Mouse (Mus musculus) forebrain, embryonic 10.5 days (tissue): ENCODE results near the gene Pde6c. TPM values are rescaled to one million over a fixed set of nuclear protein-coding genes. Genes with fewer than 3 reads are reported as not detected.

ENCODE experiments used
- DNase-seq: peaks from one replicate; pipeline ENCODE4 v3.0.0-alpha.2; 2017; ENCODE audit warnings: low spot score; ENCODE audit errors: extremely low spot score
- H3K27ac ChIP-seq: fragments of 300-500 bp; sonication (generic); 2 replicates; pipeline ENCODE4 v1.5.1; 2016; ENCODE audit warnings: mild to moderate bottlenecking
- H3K27me3 ChIP-seq: fragments of 300-500 bp; sonication (generic); 2 replicates; pipeline ENCODE4 v1.6.1; 2016; ENCODE audit warnings: mild to moderate bottlenecking; ENCODE audit not compliant: poor library complexity, severe bottlenecking
- H3K36me3 ChIP-seq: fragments of 300-500 bp; sonication (generic); replicated peaks from 2 replicates; pipeline ENCODE4 v1.6.1; 2016; ENCODE audit warnings: mild to moderate bottlenecking, moderate library complexity
- H3K4me1 ChIP-seq: fragments of 300-500 bp; sonication (generic); 2 replicates; pipeline ENCODE4 v1.6.1; 2016
- H3K4me3 ChIP-seq: fragments of 300-500 bp; sonication (generic); 2 replicates; pipeline ENCODE4 v1.5.1; 2016; ENCODE audit warnings: mild to moderate bottlenecking, moderate library complexity
- H3K9me3 ChIP-seq: fragments of 300-500 bp; sonication (generic); 2 replicates; pipeline ENCODE4 v1.6.1; 2016; ENCODE audit warnings: mild to moderate bottlenecking, moderate library complexity
- WGBS: fragments of 180-500 bp; shearing (Covaris S2); methylation state at CpG from one replicate; pipeline ENCODE4 v1.1.7; 2016; 5-methylcytosine and 5-hydroxymethylcytosine counted together
- polyA plus RNA-seq: library from polyadenylated mRNA; unstranded; fragments of >200 nt; fragmentation: Nextera tagmentation; extraction: Ambion mirVana; gene quantifications from 2 replicates; pipeline ENCODE4 v1.2.1, GENCODE M21; 2016

Gene Pde6c
- polyA plus RNA-seq, 1 experiment from 2014 or later: not detected

GRCm38 (mm10) chr19:38114834-38115491, 17.6 kb upstream of the Pde6c start:
- no peak overlapping the region for H3K27ac ChIP-seq
- H3K4me3 ChIP-seq: no peak overlapping the region
- H3K4me1 ChIP-seq: no peaks in the 10 kb centered on the region
- no peaks in the 10 kb centered on the region for H3K9me3 ChIP-seq
- peaks cover 6% of the 10 kb centered on the region; the same call in 1 of the 2 replicates for H3K27me3 ChIP-seq
- H3K36me3 ChIP-seq: no peaks in the 10 kb centered on the region
- WGBS: 90% methylated on average over 7 of the region's 7 CpGs
- no peak for DNase-seq

- peaks cover 12% of the 10 kb centered on the region for H3K4me1 ChIP-seq
- H3K36me3 ChIP-seq: no peaks in the 10 kb centered on the region
- peaks cover 33% of the 10 kb centered on the region for H3K27me3 ChIP-seq
- no peak for DNase-seq
- WGBS: 93% methylated on average over 5 of the region's 5 CpGs
- no peak overlapping the region for H3K27ac ChIP-seq
- H3K9me3 ChIP-seq: no peaks in the 10 kb centered on the region
- H3K4me3 ChIP-seq: no peak overlapping the region
These were observed 12.3 kb upstream of the Pde6c start for GRCm38 (mm10) chr19:38120123-38120760.

DNA sequence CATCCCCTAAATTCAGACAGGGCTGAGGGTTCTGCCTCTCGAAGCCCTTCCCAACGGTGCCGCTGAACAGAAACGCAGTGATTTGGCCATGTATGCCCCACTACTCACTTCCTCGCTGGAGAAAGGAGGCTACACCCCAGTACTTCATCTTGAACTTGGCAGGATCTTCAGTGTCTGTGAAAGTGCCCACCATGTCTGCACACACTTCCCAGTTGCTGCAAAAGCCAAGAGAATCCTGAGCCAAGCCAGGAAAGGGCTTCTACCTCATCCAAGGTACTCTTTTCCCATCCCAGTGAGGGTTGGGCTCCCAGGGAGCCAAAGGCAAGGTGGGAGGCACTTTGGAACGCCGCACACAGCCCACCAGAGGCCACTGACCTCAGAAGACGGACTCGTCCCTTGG, 8.7 kb upstream of the Pde6c start:
- DNase-seq: no peak
- peak overlapping the region; percentile 66 for H3K4me3 ChIP-seq
- peaks cover 49% of the 10 kb centered on the region for H3K27me3 ChIP-seq
- no peak overlapping the region; the same call in 1 of the 2 replicates for H3K27ac ChIP-seq
- H3K36me3 ChIP-seq: no peaks in the 10 kb centered on the region
- H3K9me3 ChIP-seq: no peaks in the 10 kb centered on the region
- H3K4me1 ChIP-seq: peaks cover 12% of the 10 kb centered on the region
- 28% methylated on average over 9 of the region's 9 CpGs for WGBS

DNA sequence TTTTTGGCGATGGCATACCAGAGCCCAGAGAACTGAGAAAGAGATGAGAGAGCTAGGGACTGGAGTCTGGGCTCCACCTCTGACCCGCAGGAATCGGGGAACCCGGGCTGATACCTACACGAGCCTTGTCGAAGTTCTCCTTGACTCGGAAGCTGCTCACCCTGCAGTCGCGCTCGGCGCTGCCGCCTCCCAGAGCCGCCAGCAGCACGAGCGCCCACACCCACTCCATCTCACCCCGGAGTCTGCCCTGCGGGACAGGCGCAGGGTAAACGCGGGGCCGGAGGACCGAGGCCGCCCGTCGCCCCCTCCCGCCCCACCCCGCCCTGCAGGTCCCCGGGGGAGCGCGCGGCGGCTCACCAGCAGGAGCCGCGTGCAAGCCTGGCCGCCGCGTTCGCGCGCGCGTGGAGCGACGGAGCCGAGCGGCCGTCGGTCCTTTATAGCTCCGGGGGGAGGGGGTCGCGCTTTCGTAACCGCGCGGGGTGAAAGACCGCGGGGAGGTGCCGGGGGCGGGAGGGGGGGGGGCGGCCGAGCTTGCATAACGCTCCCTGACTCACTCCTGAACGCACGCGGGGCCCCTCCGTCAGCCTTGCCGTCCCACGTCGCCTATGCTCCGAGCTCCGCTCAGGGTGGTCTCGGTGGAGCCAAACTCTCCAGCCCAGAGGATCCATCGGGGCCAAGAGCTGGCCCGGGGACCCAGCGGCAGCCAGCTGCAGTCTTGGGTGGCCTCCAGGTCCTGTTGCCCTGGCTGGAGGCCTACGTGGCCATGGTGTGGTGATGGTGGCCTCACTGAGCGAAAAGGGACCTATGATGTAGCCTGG, 8.0 kb upstream of the Pde6c start:
- H3K4me3 ChIP-seq: peak overlapping the region; percentile 66
- no peaks in the 10 kb centered on the region for H3K36me3 ChIP-seq
- peak overlapping the region; percentile 81 for H3K27ac ChIP-seq
- peaks cover 49% of the 10 kb centered on the region for H3K27me3 ChIP-seq
- no peaks in the 10 kb centered on the region for H3K9me3 ChIP-seq
- H3K4me1 ChIP-seq: peaks cover 12% of the 10 kb centered on the region
- DNase-seq: peak; percentile 36
- 1% methylated on average over 76 of the region's 77 CpGs for WGBS

DNA sequence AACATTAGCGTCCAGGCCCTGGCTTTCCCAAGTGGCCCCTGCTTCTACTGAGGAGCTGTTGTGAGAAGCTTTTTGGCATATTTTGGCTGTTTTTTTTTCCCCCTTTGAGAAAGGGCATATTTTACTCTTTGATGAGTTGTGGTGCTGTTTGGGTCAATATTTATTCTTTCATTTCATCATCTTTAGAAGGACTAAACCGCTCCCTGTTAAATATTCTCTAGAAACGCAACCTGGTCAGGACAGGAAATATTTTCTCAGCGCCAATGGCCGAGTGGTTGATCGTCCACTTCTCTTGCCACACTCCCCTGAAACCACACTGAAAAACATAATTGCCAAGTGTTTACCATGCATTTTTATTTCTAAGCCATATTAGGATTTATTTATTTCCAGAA, 7.4 kb upstream of the Pde6c start, which contains the start of gene Rbp4:
Gene Rbp4, minus strand, starts transcription at position 63 of the 392 bp plus-strand sequence.
- no peak for DNase-seq
- H3K27me3 ChIP-seq: peaks cover 49% of the 10 kb centered on the region
- WGBS: 67% methylated on average over 6 of the region's 6 CpGs
- H3K4me1 ChIP-seq: peaks cover 12% of the 10 kb centered on the region
- peak within 1 kb of the TSS; percentile 81 for H3K27ac ChIP-seq
- no peaks in the 10 kb centered on the region for H3K9me3 ChIP-seq
- no peaks in the 10 kb centered on the region for H3K36me3 ChIP-seq
- peak within 1 kb of the TSS; percentile 66 for H3K4me3 ChIP-seq

DNA sequence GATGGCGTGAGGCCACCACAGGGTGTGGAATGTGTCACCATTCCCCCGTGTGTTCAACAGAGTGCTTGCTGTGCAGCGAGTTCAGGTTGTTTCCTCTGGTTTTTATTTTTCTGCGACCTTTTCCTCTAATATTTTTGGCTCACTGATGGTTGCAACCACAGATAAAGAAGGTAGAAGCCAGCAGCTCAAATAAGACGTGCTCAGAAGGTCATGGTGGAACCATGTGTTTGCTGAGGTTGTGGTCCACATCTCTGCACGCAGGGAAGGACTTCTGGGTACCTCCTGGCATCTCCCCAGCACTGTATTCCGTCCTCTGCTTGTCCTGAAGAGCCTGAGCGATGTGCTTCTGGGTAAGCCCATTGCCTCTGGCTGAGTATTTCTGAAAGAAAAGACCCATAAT, 5.9 kb upstream of the Pde6c start:
- no peaks in the 10 kb centered on the region for H3K36me3 ChIP-seq
- WGBS: 77% methylated on average over 8 of the region's 8 CpGs
- peaks cover 49% of the 10 kb centered on the region for H3K27me3 ChIP-seq
- no peak overlapping the region for H3K27ac ChIP-seq
- H3K4me1 ChIP-seq: peaks cover 12% of the 10 kb centered on the region
- no peak for DNase-seq
- H3K4me3 ChIP-seq: no peak overlapping the region
- no peaks in the 10 kb centered on the region for H3K9me3 ChIP-seq

GRCm38 (mm10) chr19:38133986-38134385, 1.4 kb downstream of the Pde6c start:
- Histone ChIP-seq H3K27ac (no peak overlapping the region), H3K36me3 (no peaks in the 10 kb centered on the region), H3K9me3 (no peaks in the 10 kb centered on the region), H3K27me3 (no peaks in the 10 kb centered on the region), H3K4me1 (no peaks in the 10 kb centered on the region), H3K4me3 (no peak overlapping the region)
- WGBS: 76% methylated on average over 11 of the region's 11 CpGs
- no peak for DNase-seq

- Histone ChIP-seq H3K27me3 (no peaks in the 10 kb centered on the region), H3K9me3 (no peaks in the 10 kb centered on the region), H3K4me1 (no peaks in the 10 kb centered on the region), H3K36me3 (no peaks in the 10 kb centered on the region), H3K4me3 (no peak overlapping the region), H3K27ac (no peak overlapping the region)
- WGBS: 86% methylated on average over 6 of the region's 6 CpGs
- DNase-seq: no peak
These were observed 2.2 kb downstream of the Pde6c start for GRCm38 (mm10) chr19:38134806-38135205.

GRCm38 (mm10) chr19:38143540-38144271, 11.1 kb downstream of the Pde6c start:
- H3K36me3 ChIP-seq: no peaks in the 10 kb centered on the region
- no peak for DNase-seq
- H3K27me3 ChIP-seq: no peaks in the 10 kb centered on the region
- 89% methylated on average over 4 of the region's 4 CpGs for whole genome bisulfite sequencing
- no peaks in the 10 kb centered on the region for H3K9me3 ChIP-seq
- H3K4me3 ChIP-seq: no peak overlapping the region
- no peaks in the 10 kb centered on the region for H3K4me1 ChIP-seq
- no peak overlapping the region for H3K27ac ChIP-seq

DNA sequence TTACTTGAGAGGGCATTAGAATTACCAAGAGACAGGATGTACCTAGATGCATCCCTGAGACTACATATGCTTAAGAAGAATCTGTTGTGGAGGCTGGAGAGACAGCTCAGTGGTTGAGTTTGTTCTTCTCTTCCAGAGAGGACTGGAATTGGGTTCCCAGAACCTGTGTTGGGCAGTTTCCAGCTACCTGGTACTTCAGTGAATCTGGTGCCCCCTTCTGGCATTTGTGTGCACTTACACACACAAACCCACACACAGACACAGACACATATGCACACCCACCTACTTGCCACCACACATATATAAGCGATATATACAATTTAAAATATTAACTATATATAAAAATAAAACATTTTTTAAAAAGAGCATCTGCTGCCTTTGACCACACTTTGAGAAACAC, 23.7 kb downstream of the Pde6c start:
- WGBS: 100% methylated on average over 1 of the region's 1 CpGs
- no peak overlapping the region for H3K4me3 ChIP-seq
- H3K27ac ChIP-seq: no peak overlapping the region
- DNase-seq: no peak
- H3K36me3 ChIP-seq: no peaks in the 10 kb centered on the region
- no peaks in the 10 kb centered on the region for H3K27me3 ChIP-seq
- no peaks in the 10 kb centered on the region for H3K9me3 ChIP-seq
- 0 out of 2 replicates have a peak, but pooled peaks cover 5% of the 10 kb centered on the region for H3K4me1 ChIP-seq

DNA sequence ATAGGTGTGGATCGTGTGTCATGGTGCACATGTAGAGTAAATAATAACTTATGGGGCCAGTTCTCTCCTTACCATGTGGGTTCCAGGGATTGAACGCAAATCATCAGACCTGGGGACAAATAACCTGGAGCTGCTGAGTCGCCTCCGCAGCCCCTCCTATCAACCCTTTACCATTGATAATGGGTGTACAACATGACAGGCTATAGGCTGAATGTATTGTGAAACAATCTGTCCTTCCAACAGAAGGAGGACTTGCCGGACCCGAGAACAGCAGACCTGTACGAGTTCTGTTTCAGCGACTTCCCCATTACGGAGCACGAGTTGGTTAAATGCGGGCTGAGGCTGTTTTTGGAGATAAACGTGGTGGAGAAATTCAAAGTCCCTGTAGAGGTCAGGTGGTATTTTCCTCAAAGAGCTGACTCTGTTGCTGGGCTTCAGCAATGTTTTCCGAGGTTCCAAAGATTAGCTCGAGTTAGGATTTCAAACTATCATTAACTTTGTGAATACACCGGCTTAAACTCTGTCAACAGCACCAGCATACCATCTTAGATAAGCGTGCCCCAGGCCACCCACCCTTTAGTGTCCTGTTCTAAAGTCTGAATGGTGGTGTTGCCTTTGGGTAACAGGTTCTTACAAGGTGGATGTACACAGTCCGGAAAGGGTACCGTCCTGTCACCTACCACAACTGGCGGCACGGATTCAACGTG, 29.2 kb downstream of the Pde6c start:
- no peak overlapping the region for H3K27ac ChIP-seq
- DNase-seq: no peak
- H3K27me3 ChIP-seq: no peaks in the 10 kb centered on the region
- no peaks in the 10 kb centered on the region for H3K36me3 ChIP-seq
- no peaks in the 10 kb centered on the region for H3K9me3 ChIP-seq
- H3K4me3 ChIP-seq: no peak overlapping the region
- no peaks in the 10 kb centered on the region for H3K4me1 ChIP-seq
- 93% methylated on average over 21 of the region's 21 CpGs for WGBS

DNA sequence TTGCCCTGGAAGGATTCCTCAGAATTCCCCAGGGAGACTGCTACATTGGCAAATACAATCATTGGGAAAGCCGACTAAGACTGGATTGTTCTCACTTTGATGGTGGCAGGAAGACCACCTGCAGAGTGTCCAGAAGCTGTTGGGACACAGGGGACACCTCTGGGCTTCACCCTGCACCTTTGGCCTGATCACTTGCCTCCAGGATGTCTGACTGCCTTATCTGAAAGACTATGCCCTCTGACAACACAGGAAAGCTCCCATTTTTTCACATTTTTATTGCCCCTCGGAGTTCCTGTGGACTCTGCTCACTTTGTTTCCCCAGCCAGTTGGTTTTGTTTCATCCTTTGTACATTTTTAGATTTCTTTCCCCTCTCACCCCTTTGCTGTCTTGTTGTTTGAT, 32.1 kb downstream of the Pde6c start:
- WGBS: 63% methylated on average over 2 of the region's 2 CpGs
- H3K27ac ChIP-seq: no peak overlapping the region
- H3K4me3 ChIP-seq: no peak overlapping the region
- DNase-seq: no peak
- H3K36me3 ChIP-seq: no peaks in the 10 kb centered on the region
- H3K9me3 ChIP-seq: no peaks in the 10 kb centered on the region
- H3K27me3 ChIP-seq: no peaks in the 10 kb centered on the region
- H3K4me1 ChIP-seq: no peaks in the 10 kb centered on the region
